Comparison of ENCODE assay signal across 8 mouse cellular contexts in the genomic region with DNA sequence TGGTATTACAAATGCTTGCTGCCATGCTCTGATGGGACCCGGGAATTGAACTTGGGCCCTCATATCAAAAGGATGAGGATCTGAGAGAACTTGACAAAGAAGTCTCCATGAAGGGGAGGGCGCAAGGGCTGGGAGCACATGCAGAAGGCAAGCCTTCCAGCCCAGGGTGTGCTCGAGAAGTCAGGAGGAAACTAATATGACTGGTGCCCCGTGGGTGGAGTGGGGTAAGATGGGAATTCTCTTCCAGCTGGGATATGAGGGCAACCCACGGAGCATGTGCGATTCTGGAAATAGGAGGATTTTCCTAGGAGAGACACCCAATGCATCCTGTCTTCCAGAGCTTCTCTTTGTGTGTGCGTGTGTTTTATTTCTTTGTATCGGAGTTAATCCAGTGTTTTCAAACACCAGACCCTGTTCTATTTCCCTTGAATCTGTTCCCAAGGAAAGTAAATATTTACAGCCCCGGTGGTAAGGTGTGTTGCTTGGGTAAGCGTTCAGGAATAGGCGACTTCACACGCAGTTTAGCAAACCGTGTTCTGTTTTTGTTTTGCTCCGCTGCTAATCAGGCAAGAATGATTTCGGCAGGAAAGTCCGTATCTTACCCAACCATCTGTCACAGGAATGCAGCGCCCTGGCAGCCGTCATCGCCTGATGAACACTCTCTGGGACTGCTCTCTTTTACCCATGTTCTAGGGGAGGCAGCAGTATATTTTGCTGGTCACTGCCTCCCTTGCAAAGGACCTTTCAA. TPM values are rescaled to one million over a fixed set of nuclear protein-coding genes. Genes with fewer than 3 reads are reported as not detected.
DNase-seq lines count a peak whose midpoint lies in the region; ATAC-seq lines count a peak whose summit lies in the region.

No protein-coding gene starts in this region.

- H3K9me3 ChIP-seq in heart, embryonic 14.5 days (ENCODE audit: control insufficient read depth, low read length): no peaks in the 10 kb centered on the region

- peak; percentile 44; the same call in 1 of the 2 replicates for ATAC-seq in frontal cortex, adult (ENCODE audit: low TSS enrichment)
- ATAC-seq in heart, embryonic 14.5 days (ENCODE audit: insufficient number of reproducible peaks, insufficient read depth, low FRiP score, low read depth): no peak; the same call in 1 of the 2 replicates

- H3K36me3 ChIP-seq in heart, embryonic 14.5 days (ENCODE audit: control insufficient read depth, insufficient read depth, low read length): 0 out of 2 replicates have a peak, but pooled peaks cover 3% of the 10 kb centered on the region

- H3K27me3 ChIP-seq in heart, embryonic 14.5 days (ENCODE audit: control insufficient read depth, insufficient read depth, low read length): no peaks in the 10 kb centered on the region

- no peak for DNase-seq in frontal cortex, postnatal 36 days (ENCODE audit: low spot score in 2 of 2)
- DNase-seq in cerebellum, adult 9-11 months: peak; percentile 33
- DNase-seq in kidney, postnatal 25 days: peak; percentile 31 to 67
- peak; percentile 36 for DNase-seq in lung, postnatal 25 days (ENCODE audit: low spot score)
- no peak for DNase-seq in thymus, postnatal 25 days
- DNase-seq in adrenal gland, adult 18-20 months (ENCODE audit: low spot score in 2 of 2): no peak

- 35% methylated on average over 19 of the region's 19 CpGs for WGBS in heart, embryonic 14.5 days

- no peak overlapping the region for H3K4me3 ChIP-seq in heart, embryonic 14.5 days (ENCODE audit: control insufficient read depth in 1 of 2, insufficient read depth in 1 of 2, low read depth in 1 of 2, low read length in 2 of 2)

- H3K9ac ChIP-seq in heart, embryonic 14.5 days (ENCODE audit: low read length): peak overlapping the region; percentile 44

- no peak overlapping the region for H3K4me2 ChIP-seq in heart, embryonic 14.5 days (ENCODE audit: low read length)

- peaks cover 19 to 47% of the 10 kb centered on the region in 2 experiments for H3K4me1 ChIP-seq in heart, embryonic 14.5 days (ENCODE audit: control insufficient read depth in 2 of 2, insufficient read depth in 2 of 2, low read length in 2 of 2)

- H3K27ac ChIP-seq in heart, embryonic 14.5 days (replicated peaks in 1 of 2; ENCODE audit: control insufficient read depth in 1 of 2, insufficient read depth in 1 of 2, low read depth in 2 of 2, low read length in 2 of 2): peak overlapping the region; percentile 21 to 25; a peak in 3 of 4 replicates

RNA-seq across cellular contexts. Expression of gene Ptpn14, which starts 28.4 kb away (rescaled TPM):
- 9.9 and 11.0 TPM in 2 replicates for polyA plus RNA-seq in heart, embryonic 14.5 days (2014; fragmentation: Nextera tagmentation; extraction: Ambion mirVana)
- 10 to 100 TPM; 13.5 to 19.8 TPM for total RNA-seq in adrenal gland, adult 18-20 months (2021)

Comparison
In these comparisons a context has a peak if more than half of its experiments do, and no peak if none do; other contexts are left out.
1. DNase-seq: peak in cerebellum, adult 9-11 months (single experiment), kidney, postnatal 25 days (2 of 2) and lung, postnatal 25 days (single experiment); none in frontal cortex, postnatal 36 days (0 of 2), thymus, postnatal 25 days (single experiment) and adrenal gland, adult 18-20 months (0 of 2).